Mouse (Mus musculus): ENCODE results near the gene Nid2. TPM values are rescaled to one million over a fixed set of nuclear protein-coding genes. Genes with fewer than 3 reads are reported as not detected.

The Nid2 gene
- polyA plus RNA-seq, 1 experiment from 2014 or later, result 152 TPM

- no peaks in the 10 kb centered on the region for H3K27me3 ChIP-seq (replicated peaks; ENCODE audit: control insufficient read depth, insufficient read depth, low read length)
- DNase-seq (ENCODE audit: low spot score), result peak; percentile 13
- WGBS, result 37% methylated on average over 3 of the region's 3 CpGs
- H3K4me1 ChIP-seq (ENCODE audit: control insufficient read depth, insufficient read depth, low read length), result peaks cover 2% of the 10 kb centered on the region; the same call in 1 of the 2 replicates
- no peak overlapping the region for H3K4me2 ChIP-seq (ENCODE audit: low read depth, low read length)
- H3K36me3 ChIP-seq (ENCODE audit: control insufficient read depth, insufficient read depth, low read length), result no peaks in the 10 kb centered on the region
- no peak overlapping the region for H3K27ac ChIP-seq (replicated peaks; ENCODE audit: low read depth, low read length)
- H3K4me3 ChIP-seq (ENCODE audit: low read depth, low read length), result no peak overlapping the region
- no peak for ATAC-seq (ENCODE audit: low read depth)
- no peaks in the 10 kb centered on the region for H3K9me3 ChIP-seq (ENCODE audit: control insufficient read depth, low read length)
- H3K9ac ChIP-seq (ENCODE audit: low read depth, low read length), result no peak overlapping the region
These were observed 38.0 kb upstream of the Nid2 start for GRCm38 (mm10) chr14:19713067-19713466.

GRCm38 (mm10) chr14:19719077-19719476 is 32.0 kb upstream of the Nid2 start:
- 71% methylated on average over 3 of the region's 3 CpGs for WGBS
- ATAC-seq (ENCODE audit: low read depth), result no peak
- Histone ChIP-seq H3K4me2 (ENCODE audit: low read depth, low read length) (no peak overlapping the region), H3K36me3 (ENCODE audit: control insufficient read depth, insufficient read depth, low read length) (no peaks in the 10 kb centered on the region), H3K27ac (replicated peaks; ENCODE audit: low read depth, low read length) (no peak overlapping the region), H3K9me3 (ENCODE audit: control insufficient read depth, low read length) (no peaks in the 10 kb centered on the region), H3K9ac (ENCODE audit: low read depth, low read length) (no peak overlapping the region), H3K27me3 (replicated peaks; ENCODE audit: control insufficient read depth, insufficient read depth, low read length) (no peaks in the 10 kb centered on the region), H3K4me1 (ENCODE audit: control insufficient read depth, insufficient read depth, low read length) (no peaks in the 10 kb centered on the region), H3K4me3 (ENCODE audit: low read depth, low read length) (no peak overlapping the region)
- no peak for DNase-seq (ENCODE audit: low spot score)

DNA sequence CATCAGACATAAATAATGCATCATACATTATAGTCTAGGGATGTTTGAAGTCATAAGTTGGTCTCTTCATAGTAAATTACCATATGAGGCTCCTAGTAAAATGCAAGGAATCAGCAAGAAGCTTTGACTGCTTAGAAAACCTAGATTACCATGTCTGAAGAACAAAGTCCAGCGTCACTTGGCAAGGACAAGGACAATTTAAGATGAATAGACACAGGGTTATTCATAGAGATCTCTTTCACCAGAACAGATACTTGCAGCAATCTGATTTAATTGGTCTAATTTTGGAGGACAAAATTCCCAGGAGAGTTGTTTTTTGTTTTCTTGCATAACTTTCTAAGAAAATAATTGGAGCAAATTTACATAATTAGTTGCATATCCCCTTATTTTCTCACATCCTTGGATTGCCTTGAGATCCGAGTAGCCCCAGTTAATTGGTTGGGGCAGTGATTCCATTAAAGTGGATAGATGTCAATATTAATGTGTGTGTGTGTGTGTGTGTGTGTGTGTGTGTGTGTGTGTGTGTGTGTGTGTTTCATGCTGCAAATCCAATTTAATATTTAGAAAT is 30.9 kb upstream of the Nid2 start:
- DNase-seq (ENCODE audit: low spot score) (no peak), ATAC-seq (ENCODE audit: low read depth) (no peak)
- Histone ChIP-seq H3K4me1 (ENCODE audit: control insufficient read depth, insufficient read depth, low read length) (no peaks in the 10 kb centered on the region), H3K9ac (ENCODE audit: low read depth, low read length) (no peak overlapping the region), H3K4me3 (ENCODE audit: low read depth, low read length) (no peak overlapping the region), H3K27ac (replicated peaks; ENCODE audit: low read depth, low read length) (no peak overlapping the region), H3K9me3 (ENCODE audit: control insufficient read depth, low read length) (no peaks in the 10 kb centered on the region), H3K4me2 (ENCODE audit: low read depth, low read length) (no peak overlapping the region), H3K27me3 (replicated peaks; ENCODE audit: control insufficient read depth, insufficient read depth, low read length) (no peaks in the 10 kb centered on the region), H3K36me3 (ENCODE audit: control insufficient read depth, insufficient read depth, low read length) (no peaks in the 10 kb centered on the region)
- WGBS, result 47% methylated on average over 2 of the region's 2 CpGs

GRCm38 (mm10) chr14:19728278-19728677 is 22.8 kb upstream of the Nid2 start:
- peak; percentile 41 for DNase-seq (ENCODE audit: low spot score)
- no peak overlapping the region for H3K9ac ChIP-seq (ENCODE audit: low read depth, low read length)
- peak overlapping the region; percentile 49; the same call in 1 of the 2 replicates for H3K27ac ChIP-seq (replicated peaks; ENCODE audit: low read depth, low read length)
- H3K4me3 ChIP-seq (ENCODE audit: low read depth, low read length), result no peak overlapping the region
- no peaks in the 10 kb centered on the region for H3K36me3 ChIP-seq (ENCODE audit: control insufficient read depth, insufficient read depth, low read length)
- no peaks in the 10 kb centered on the region for H3K27me3 ChIP-seq (replicated peaks; ENCODE audit: control insufficient read depth, insufficient read depth, low read length)
- 63% methylated on average over 5 of the region's 5 CpGs for WGBS
- no peak overlapping the region for H3K4me2 ChIP-seq (ENCODE audit: low read depth, low read length)
- 0 out of 2 replicates have a peak, but pooled peaks cover under 1% of the 10 kb centered on the region for H3K4me1 ChIP-seq (ENCODE audit: control insufficient read depth, insufficient read depth, low read length)
- ATAC-seq (ENCODE audit: low read depth), result no peak
- H3K9me3 ChIP-seq (ENCODE audit: control insufficient read depth, low read length), result no peaks in the 10 kb centered on the region

GRCm38 (mm10) chr14:19728737-19729136 is 22.3 kb upstream of the Nid2 start:
- H3K4me3 ChIP-seq (ENCODE audit: low read depth, low read length), result no peak overlapping the region
- H3K4me1 ChIP-seq (ENCODE audit: control insufficient read depth, insufficient read depth, low read length), result peaks cover 5% of the 10 kb centered on the region; the same call in 1 of the 2 replicates
- ATAC-seq (ENCODE audit: low read depth) (0 out of 2 replicates have a peak, but pooled peaks have one; percentile 76), DNase-seq (ENCODE audit: low spot score) (peak; percentile 86)
- H3K36me3 ChIP-seq (ENCODE audit: control insufficient read depth, insufficient read depth, low read length), result no peaks in the 10 kb centered on the region
- H3K27me3 ChIP-seq (replicated peaks; ENCODE audit: control insufficient read depth, insufficient read depth, low read length), result no peaks in the 10 kb centered on the region
- no peak overlapping the region for H3K4me2 ChIP-seq (ENCODE audit: low read depth, low read length)
- H3K27ac ChIP-seq (replicated peaks; ENCODE audit: low read depth, low read length), result peak overlapping the region; percentile 49; the same call in 1 of the 2 replicates
- H3K9me3 ChIP-seq (ENCODE audit: control insufficient read depth, low read length), result no peaks in the 10 kb centered on the region
- H3K9ac ChIP-seq (ENCODE audit: low read depth, low read length), result no peak overlapping the region
- WGBS, result 33% methylated on average over 7 of the region's 7 CpGs

GRCm38 (mm10) chr14:19732097-19732496 is 19.0 kb upstream of the Nid2 start:
- DNase-seq (ENCODE audit: low spot score) (no peak), ATAC-seq (ENCODE audit: low read depth) (no peak)
- Histone ChIP-seq H3K4me1 (ENCODE audit: control insufficient read depth, insufficient read depth, low read length) (peaks cover 18% of the 10 kb centered on the region; the same call in 1 of the 2 replicates), H3K27me3 (replicated peaks; ENCODE audit: control insufficient read depth, insufficient read depth, low read length) (no peaks in the 10 kb centered on the region), H3K4me3 (ENCODE audit: low read depth, low read length) (no peak overlapping the region), H3K9ac (ENCODE audit: low read depth, low read length) (no peak overlapping the region), H3K4me2 (ENCODE audit: low read depth, low read length) (no peak overlapping the region), H3K9me3 (ENCODE audit: control insufficient read depth, low read length) (no peaks in the 10 kb centered on the region), H3K36me3 (ENCODE audit: control insufficient read depth, insufficient read depth, low read length) (no peaks in the 10 kb centered on the region), H3K27ac (replicated peaks; ENCODE audit: low read depth, low read length) (no peak overlapping the region)
- WGBS, result 59% methylated on average over 2 of the region's 2 CpGs

- Histone ChIP-seq H3K9me3 (ENCODE audit: control insufficient read depth, low read length) (no peaks in the 10 kb centered on the region), H3K4me1 (ENCODE audit: control insufficient read depth, insufficient read depth, low read length) (peaks cover 23% of the 10 kb centered on the region), H3K36me3 (ENCODE audit: control insufficient read depth, insufficient read depth, low read length) (no peaks in the 10 kb centered on the region), H3K4me2 (ENCODE audit: low read depth, low read length) (no peak overlapping the region), H3K27me3 (replicated peaks; ENCODE audit: control insufficient read depth, insufficient read depth, low read length) (no peaks in the 10 kb centered on the region), H3K4me3 (ENCODE audit: low read depth, low read length) (no peak overlapping the region), H3K9ac (ENCODE audit: low read depth, low read length) (no peak overlapping the region; the same call in 1 of the 2 replicates), H3K27ac (replicated peaks; ENCODE audit: low read depth, low read length) (peak overlapping the region; percentile 65)
- DNase-seq (ENCODE audit: low spot score) (peak; percentile 90), ATAC-seq (ENCODE audit: low read depth) (peak; percentile 60)
- 33% methylated on average over 4 of the region's 4 CpGs for WGBS
These were observed 17.4 kb upstream of the Nid2 start for GRCm38 (mm10) chr14:19733490-19734282.

- Histone ChIP-seq H3K4me3 (ENCODE audit: low read depth, low read length) (no peak overlapping the region), H3K27me3 (replicated peaks; ENCODE audit: control insufficient read depth, insufficient read depth, low read length) (no peaks in the 10 kb centered on the region), H3K9me3 (ENCODE audit: control insufficient read depth, low read length) (no peaks in the 10 kb centered on the region), H3K4me1 (ENCODE audit: control insufficient read depth, insufficient read depth, low read length) (peaks cover 23% of the 10 kb centered on the region), H3K36me3 (ENCODE audit: control insufficient read depth, insufficient read depth, low read length) (no peaks in the 10 kb centered on the region), H3K4me2 (ENCODE audit: low read depth, low read length) (no peak overlapping the region), H3K9ac (ENCODE audit: low read depth, low read length) (no peak overlapping the region; the same call in 1 of the 2 replicates), H3K27ac (replicated peaks; ENCODE audit: low read depth, low read length) (no peak overlapping the region)
- DNase-seq (ENCODE audit: low spot score), result no peak
- WGBS, result 30% methylated on average over 6 of the region's 6 CpGs
- ATAC-seq (ENCODE audit: low read depth), result no peak
These were observed 15.8 kb upstream of the Nid2 start for GRCm38 (mm10) chr14:19735303-19735702.
